14 mouse cellular contexts compared by ENCODE assay signal in genomic region chr2:168245571-168245970, GRCm38 (mm10).
"Had no signal": no experiment of that assay in that cellular context is flagged by ENCODE, and none has a peak within 500 bp of the region (broad histone marks: within the 10 kb centered on the region; RNA-seq: fewer than 3 reads in every experiment).

No protein-coding gene starts in this region.

- H3K4me3 ChIP-seq: liver, embryonic 15.5 days had no signal

- H3K4me1 ChIP-seq: liver, embryonic 15.5 days had no signal

- ATAC-seq: lung, postnatal 0 days had no signal

- H3K36me3 ChIP-seq: liver, embryonic 15.5 days had no signal

- H3K9ac ChIP-seq: liver, embryonic 15.5 days had no signal

- H3K4me2 ChIP-seq: liver, embryonic 11.5 days; liver, embryonic 15.5 days had no signal

- DNase-seq: kidney, adult 11 months; kidney, adult 9 months; kidney, postnatal 36 days; layer of hippocampus, adult 9-11 months; lung, adult 2 months; lung, postnatal 36 days; right cerebral cortex, postnatal 4 days; spleen, adult 18-20 months; thymus, adult 2 months; thymus, postnatal 25 days had no signal

- H3K27ac ChIP-seq: kidney, postnatal 0 days; liver, embryonic 15.5 days had no signal

- H3K9me3 ChIP-seq: liver, embryonic 15.5 days had no signal
